Mouse (Mus musculus) liver, embryonic 13.5 days (tissue): ENCODE results near the gene Vmn1r90. TPM values are rescaled to one million over a fixed set of nuclear protein-coding genes. Genes with fewer than 3 reads are reported as not detected.
A peak's percentile ranks its signal among the peaks of the same experiment; 100 is the strongest.
"Not testable (repeated sequence)": the region's sequence is repeated elsewhere in the genome, so short reads cannot be mapped to it uniquely, and the experiment has no call there.

ENCODE experiments used
- ATAC-seq: fragments of 200-750 bp; cut with Nextera tagmentation; 2 replicates; pipeline ENCODE4 v1.8.0; 2017; ENCODE audit warnings: low read depth, mild to moderate bottlenecking, moderate number of reproducible peaks, moderate library complexity
- DNase-seq: peaks from one replicate; pipeline ENCODE4 v3.0.0; 2022
- H3K27ac ChIP-seq: fragments of 300-500 bp; sonication (generic); 2 replicates; pipeline ENCODE4 v1.5.1; 2015; ENCODE audit warnings: moderate library complexity, mild to moderate bottlenecking, inconsistent platforms
- H3K27me3 ChIP-seq: fragments of 300-500 bp; sonication (generic); 2 replicates; pipeline ENCODE4 v1.6.1; 2015; ENCODE audit warnings: mild to moderate bottlenecking, inconsistent platforms
- H3K36me3 ChIP-seq: fragments of 300-500 bp; sonication (generic); 2 replicates; pipeline ENCODE4 v1.6.1; 2015; ENCODE audit warnings: mild to moderate bottlenecking, inconsistent platforms
- H3K4me1 ChIP-seq: fragments of 300-500 bp; sonication (generic); replicated peaks from 2 replicates; pipeline ENCODE4 v1.6.1; 2015; ENCODE audit warnings: inconsistent platforms
- H3K4me2 ChIP-seq: fragments of 300-500 bp; sonication (generic); 2 replicates; pipeline ENCODE4 v1.6.1; 2015; ENCODE audit warnings: inconsistent platforms, mild to moderate bottlenecking, moderate library complexity
- H3K4me3 ChIP-seq: fragments of 300-500 bp; sonication (generic); replicated peaks from 2 replicates; pipeline ENCODE4 v1.5.1; 2015; ENCODE audit warnings: mild to moderate bottlenecking, inconsistent platforms
- H3K9ac ChIP-seq: fragments of 300-500 bp; sonication (generic); 2 replicates; pipeline ENCODE4 v1.6.1; 2015; ENCODE audit warnings: mild to moderate bottlenecking, inconsistent platforms
- H3K9me3 ChIP-seq: fragments of 300-500 bp; sonication (generic); replicated peaks from 2 replicates; pipeline ENCODE4 v1.6.1; 2016; ENCODE audit warnings: inconsistent platforms
- WGBS: fragments of 180-500 bp; shearing (Covaris S2); methylation state at CpG from one replicate; pipeline ENCODE4 v1.1.7; 2015; ENCODE audit not compliant: insufficient replicate concordance; 5-methylcytosine and 5-hydroxymethylcytosine counted together
- polyA plus RNA-seq: library from polyadenylated mRNA; unstranded; fragments of >200 nt; fragmentation: Nextera tagmentation; extraction: Ambion mirVana; gene quantifications from 2 replicates; pipeline ENCODE4 v1.2.1, GENCODE M21; 2015

The Vmn1r90 gene
- polyA plus RNA-seq, result 0.03 TPM in 1 of 2 replicates, not detected in the other

DNA sequence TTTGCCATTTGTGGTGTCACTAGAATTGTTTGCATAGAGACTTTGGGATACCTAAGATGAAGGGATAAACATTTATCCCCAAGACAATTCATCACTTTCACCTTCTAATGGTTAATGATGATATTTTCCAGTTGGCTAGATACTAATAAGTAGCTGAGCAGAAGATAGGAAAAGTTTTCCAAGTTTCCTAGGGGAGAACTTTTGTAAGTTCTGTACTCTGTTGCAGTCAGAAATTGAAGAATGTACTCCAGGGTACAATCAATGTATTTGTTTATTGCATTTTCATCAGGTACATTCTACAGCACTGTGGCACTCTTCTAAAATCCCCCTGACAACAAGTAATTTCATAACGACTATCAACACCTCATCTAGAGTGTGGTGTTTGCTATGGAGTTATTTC lies at the start of gene Vmn1r90:
TSS of gene Vmn1r90 (minus strand) at position 101 of the 400 bp plus-strand sequence.
- 43% methylated on average over 1 of the region's 1 CpGs for WGBS

DNA sequence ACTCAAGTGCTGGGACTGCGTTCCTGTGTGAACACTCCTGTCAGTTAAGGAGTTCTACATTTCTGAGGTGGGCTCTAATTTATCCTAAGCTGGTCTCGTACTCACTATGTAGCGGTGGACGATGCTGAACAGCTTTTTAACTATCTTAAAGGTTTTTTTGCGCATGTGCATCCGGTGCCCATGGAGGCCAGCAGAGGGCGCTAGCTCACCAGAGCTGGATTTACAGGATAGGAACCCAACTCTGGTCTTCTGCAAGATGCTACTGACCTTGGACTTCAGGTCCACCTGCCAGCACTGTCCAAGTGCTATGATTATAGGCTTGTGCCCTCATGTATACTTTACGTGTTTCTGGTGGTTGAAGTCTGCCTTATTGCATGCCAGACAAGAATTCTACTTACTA lies 29.7 kb upstream of the Vmn1r90 start:
- not testable (repeated sequence) for H3K9me3 ChIP-seq, H3K4me3 ChIP-seq, H3K27me3 ChIP-seq, H3K9ac ChIP-seq, H3K27ac ChIP-seq, DNase-seq, H3K4me2 ChIP-seq, H3K4me1 ChIP-seq, ATAC-seq, H3K36me3 ChIP-seq
- 52% methylated on average over 8 of the region's 8 CpGs for WGBS

More for the DNA sequence above, at the start of gene Vmn1r90:
- ATAC-seq (no peak), DNase-seq (no peak)
- no peak within 1 kb of the TSS for H3K27ac ChIP-seq
- no peak within 1 kb of the TSS for H3K4me2 ChIP-seq
- no peak within 1 kb of the TSS for H3K4me3 ChIP-seq
- no peak within 1 kb of the TSS for H3K9ac ChIP-seq
- H3K9me3 ChIP-seq, result no peaks in the 10 kb centered on the region
- H3K36me3 ChIP-seq, result no peaks in the 10 kb centered on the region
- H3K4me1 ChIP-seq, result no peaks in the 10 kb centered on the region
- H3K27me3 ChIP-seq, result no peaks in the 10 kb centered on the region

DNA sequence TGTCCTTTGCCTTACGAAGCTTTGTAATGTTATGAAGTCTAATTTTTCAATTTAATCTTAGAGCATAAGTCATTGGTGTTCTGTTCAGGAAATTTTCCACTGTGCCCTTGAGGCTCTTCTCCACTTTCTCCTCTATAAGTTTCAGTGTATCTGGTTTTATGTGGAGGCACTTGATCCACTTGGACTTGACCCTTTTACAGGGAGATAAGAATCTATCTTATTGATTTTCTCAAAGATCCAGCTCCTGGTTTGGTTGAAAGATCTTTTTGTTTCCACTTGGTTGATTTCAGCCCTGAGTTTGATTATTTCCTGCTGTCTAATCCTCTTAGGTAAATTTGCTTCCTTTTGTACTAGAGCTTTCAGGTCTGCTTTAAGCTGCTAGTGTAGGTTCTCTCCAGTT lies 11.0 kb downstream of the Vmn1r90 start:
- Histone ChIP-seq H3K27ac (no peak overlapping the region), H3K36me3 (no peaks in the 10 kb centered on the region), H3K27me3 (no peaks in the 10 kb centered on the region), H3K9ac (no peak overlapping the region), H3K9me3 (no peaks in the 10 kb centered on the region), H3K4me2 (no peak overlapping the region), H3K4me3 (no peak overlapping the region), H3K4me1 (no peaks in the 10 kb centered on the region)
- WGBS, result 62% methylated on average over 1 of the region's 1 CpGs
- DNase-seq, result no peak
- ATAC-seq, result no peak

DNA sequence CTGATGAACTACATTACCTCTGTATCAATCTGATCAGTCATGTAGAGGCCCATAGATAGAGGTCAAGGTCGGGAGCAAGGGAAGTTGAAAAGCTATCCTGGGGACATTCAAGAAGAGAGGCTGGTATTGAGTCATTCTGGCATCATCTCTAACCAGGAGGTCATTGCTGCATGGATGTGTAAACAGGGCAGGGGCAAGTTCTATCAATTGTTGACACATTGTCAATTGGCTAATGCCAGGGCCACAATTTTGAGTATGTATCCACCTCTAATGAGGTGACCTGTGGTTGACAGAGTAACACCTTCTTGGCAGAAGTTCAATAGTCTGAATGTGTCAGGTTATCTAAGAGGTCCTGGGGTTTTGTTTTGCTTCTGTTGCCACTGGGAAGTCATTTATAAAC lies 38.0 kb downstream of the Vmn1r90 start:
- Histone ChIP-seq H3K27ac (no peak overlapping the region), H3K4me1 (no peaks in the 10 kb centered on the region), H3K27me3 (no peaks in the 10 kb centered on the region), H3K9me3 (no peaks in the 10 kb centered on the region), H3K4me3 (no peak overlapping the region), H3K9ac (no peak overlapping the region), H3K4me2 (no peak overlapping the region), H3K36me3 (no peaks in the 10 kb centered on the region)
- 29% methylated on average over 1 of the region's 1 CpGs for WGBS
- DNase-seq (no peak), ATAC-seq (peak; percentile 87)

DNA sequence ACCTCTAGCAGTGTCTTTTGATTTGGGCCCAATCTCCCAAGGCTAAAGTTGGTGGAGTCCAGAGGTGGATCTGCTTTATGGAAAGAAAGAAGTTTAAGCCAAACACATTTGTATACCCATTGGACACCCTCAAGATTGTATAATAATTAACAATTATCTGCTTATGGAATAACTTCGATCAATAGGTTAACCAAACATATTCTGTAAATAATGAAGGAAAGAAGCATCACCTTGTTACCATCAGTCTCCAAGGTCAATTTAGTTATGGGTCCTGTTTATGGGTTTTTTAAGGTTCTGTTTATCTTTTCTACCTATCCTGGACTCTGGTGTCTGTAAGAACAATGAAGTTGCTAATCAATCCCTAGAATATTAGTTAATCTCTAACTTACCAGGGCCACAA lies 40.7 kb downstream of the Vmn1r90 start:
- Histone ChIP-seq H3K4me2 (no peak overlapping the region), H3K27ac (no peak overlapping the region), H3K9ac (no peak overlapping the region), H3K4me3 (no peak overlapping the region), H3K36me3 (no peaks in the 10 kb centered on the region), H3K4me1 (no peaks in the 10 kb centered on the region), H3K9me3 (no peaks in the 10 kb centered on the region), H3K27me3 (no peaks in the 10 kb centered on the region)
- 58% methylated on average over 1 of the region's 1 CpGs for WGBS
- ATAC-seq (no peak), DNase-seq (no peak)

DNA sequence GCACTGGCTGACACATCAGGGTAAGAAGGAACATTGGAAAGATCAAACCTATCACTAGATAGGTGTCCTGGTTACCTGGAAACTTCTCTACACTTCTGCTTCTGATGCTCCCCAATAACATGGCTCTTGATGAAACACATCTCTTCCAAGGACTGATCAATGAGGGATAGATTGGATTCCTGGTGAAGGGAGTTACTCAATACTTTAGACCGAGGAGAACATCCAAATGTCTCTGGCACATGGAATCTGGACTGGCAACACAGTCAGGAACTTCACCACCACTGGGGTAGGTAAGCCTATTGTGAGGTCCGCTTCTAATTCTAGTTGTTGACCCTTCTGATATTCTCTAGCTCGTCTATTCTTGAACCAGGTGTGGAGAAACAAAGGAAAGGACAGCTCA lies 45.0 kb downstream of the Vmn1r90 start:
- Histone ChIP-seq H3K27me3 (no peaks in the 10 kb centered on the region), H3K4me3 (no peak overlapping the region), H3K27ac (no peak overlapping the region), H3K4me2 (no peak overlapping the region), H3K36me3 (no peaks in the 10 kb centered on the region), H3K9me3 (0 out of 2 replicates have a peak, but pooled peaks cover 4% of the 10 kb centered on the region), H3K4me1 (no peaks in the 10 kb centered on the region), H3K9ac (no peak overlapping the region)
- 42% methylated on average over 3 of the region's 3 CpGs for WGBS
- ATAC-seq (no peak), DNase-seq (no peak)

Other genes with a start within 250 kb of the Vmn1r90 start
- gene Obox8, start 229.9 kb downstream of the Vmn1r90 start, polyA plus RNA-seq, result not detected in 2 replicates
- 3.7 and 5.1 TPM in 2 replicates for gene Sult2a8, start 116.7 kb downstream of the Vmn1r90 start, polyA plus RNA-seq
- gene Sult2a7, start 69.3 kb downstream of the Vmn1r90 start, polyA plus RNA-seq, result not detected in 2 replicates
- gene Obox7, start 96.0 kb upstream of the Vmn1r90 start, polyA plus RNA-seq, result not detected in 2 replicates